Mouse (Mus musculus): ENCODE data around the gene Gm20388.

Gm20388 gene

DNA sequence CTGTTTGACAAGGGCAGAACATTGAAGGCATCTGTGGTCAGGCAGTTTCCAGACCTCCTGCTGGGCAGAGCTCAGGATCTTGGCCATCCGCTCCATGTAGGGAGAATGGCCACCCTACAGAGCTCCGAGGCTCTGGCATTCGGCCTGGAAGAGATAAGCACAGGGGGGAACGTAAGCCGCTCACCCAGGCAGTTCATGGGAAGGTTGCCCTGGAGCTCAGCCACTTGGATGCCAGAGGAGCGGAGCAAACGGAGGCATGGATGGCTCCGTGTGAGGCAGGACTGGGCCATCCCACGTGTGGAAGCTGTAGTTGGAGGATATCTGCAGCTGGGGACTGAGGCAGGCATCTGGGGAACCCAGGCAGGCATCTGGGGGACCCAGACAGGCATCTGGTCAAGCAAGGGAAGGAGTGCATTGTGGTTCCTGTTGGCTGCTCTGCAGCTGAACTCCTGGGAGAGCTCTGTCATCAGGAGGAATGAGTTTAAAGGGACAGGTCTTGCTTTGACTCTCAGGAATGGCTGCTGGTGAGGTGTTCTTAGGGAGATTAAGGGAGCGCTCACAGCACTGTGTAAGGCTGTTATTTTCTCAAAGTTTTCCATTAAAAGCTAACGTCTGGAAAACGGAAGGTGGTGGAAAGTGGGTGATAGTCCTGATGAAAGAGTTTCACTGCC lies 4406.0 kb downstream of the Gm20388 start:
- DNase-seq = no peak

DNA sequence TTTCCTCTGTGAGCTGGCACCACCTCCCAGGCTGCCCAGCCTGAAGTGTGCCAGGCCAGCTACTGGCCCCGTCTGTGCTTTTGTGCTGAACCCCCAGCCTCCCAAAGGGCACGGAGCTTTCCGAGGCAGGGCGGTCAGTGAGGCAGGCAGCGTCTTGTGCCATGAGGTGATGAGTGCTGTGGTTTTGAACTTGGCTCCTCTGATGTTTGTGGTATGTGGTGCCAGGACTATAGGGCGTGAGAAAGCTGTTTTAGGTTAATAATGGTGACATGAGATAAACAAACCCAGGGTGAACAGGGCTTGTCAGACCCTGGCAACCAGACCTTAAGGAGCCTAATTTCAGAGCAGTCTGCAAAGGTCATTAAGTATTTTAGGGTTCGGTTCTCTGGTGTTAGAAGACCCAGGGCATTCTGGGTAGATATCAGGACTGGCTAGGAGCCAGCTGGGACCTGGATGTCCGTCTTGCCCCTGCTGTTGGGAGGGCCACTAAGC lies 4406.6 kb downstream of the Gm20388 start:
- DNase-seq = no peak

DNA sequence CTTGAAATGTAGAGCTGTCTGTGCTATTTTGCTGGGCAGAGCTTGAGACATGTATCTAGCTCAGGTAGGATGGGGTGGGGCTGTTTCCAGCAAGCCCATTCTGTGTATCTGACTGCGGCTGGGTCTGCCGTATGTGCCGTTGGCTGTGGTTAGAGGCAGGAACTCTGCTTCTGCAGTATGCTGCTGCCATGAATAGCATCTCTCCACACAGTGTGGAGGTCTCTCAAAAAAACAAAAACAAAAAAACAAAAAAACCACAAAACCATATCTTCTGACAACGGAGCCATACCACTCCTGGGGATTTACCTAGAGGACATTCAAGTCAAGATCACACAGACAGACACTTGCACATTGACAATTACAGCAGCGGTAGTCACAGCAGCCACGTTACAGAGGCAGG lies 4407.2 kb downstream of the Gm20388 start:
- no peak for DNase-seq

DNA sequence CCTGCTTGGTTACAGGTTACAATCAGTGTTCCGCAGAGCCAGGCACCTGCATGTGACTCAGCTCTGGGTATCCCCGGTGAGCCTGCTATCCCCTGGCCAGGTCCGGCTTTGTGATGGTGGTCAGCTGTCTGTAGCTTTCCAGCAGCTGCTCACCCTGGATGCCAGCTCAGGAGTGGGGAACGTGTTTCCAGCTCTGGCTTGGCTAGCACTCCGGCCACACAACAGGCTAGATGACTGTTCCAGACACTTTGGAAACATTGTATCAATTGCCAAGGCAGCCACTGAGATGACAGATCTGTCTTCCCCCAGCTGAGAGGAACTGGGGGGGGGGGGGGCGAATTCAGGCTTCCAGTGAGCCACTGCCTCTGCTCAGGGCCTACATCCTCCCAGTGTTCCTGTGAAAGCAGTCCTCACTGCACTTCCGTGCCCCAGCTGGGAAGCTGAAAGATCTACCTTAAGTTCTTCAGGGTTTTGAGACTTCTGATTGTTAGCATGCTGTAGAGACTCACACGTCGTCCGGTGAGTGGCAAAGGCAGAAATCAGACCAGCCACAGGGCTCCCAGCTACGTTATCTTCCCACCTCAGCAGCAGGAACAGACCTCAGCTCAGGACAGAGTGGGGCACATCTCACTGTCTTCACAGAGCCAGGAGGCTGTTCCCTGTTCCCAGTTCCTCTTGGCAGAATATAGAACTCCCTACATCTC lies 4408.1 kb downstream of the Gm20388 start:
- no peak for DNase-seq

DNA sequence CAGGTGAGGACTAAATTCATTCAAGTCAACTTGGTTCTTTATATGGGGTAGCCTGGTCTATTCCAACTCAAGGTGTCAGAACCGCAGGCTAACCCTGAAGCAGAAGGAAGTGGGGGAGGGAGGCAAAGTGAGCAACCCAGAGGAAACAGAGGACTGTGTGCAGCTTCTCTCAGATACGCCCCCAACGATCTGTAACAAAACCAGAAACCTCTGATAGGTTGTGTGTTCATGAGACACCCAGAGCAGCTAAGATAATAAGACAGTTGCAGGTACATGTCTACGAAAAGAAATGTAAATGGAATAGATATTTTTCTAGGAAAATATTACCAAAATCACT lies 4408.6 kb downstream of the Gm20388 start:
- DNase-seq = no peak

DNA sequence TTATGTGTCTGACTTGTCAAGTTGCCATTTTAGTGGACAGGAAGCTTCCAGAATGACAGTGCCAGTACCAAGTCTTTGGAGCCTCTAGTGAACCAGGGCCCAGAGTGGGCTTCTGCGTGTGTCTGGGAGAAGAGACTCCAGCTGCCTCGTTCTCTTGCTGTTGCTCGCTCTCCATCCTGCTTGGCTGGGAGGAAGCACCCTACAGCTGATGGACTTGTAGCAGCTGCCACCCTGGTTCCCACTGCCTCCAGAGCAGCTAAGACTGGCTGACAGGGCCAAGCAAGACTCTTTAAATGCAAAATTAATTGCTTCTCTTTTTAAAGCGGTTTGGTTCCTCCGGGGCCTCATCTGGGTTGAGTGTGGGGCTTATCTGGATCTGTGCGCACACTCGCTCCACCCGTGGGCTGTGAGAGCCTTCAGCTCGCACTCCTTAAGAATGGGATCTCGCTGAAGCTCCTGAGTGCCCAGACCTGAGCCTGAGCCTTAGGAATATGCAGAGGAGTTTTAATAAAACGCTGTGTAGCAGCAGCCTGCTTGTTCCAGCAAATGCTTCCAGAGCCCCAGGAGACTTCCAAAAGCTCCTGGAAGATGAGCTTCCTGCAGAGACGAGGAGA lies 4410.7 kb downstream of the Gm20388 start:
- no peak for DNase-seq

DNA sequence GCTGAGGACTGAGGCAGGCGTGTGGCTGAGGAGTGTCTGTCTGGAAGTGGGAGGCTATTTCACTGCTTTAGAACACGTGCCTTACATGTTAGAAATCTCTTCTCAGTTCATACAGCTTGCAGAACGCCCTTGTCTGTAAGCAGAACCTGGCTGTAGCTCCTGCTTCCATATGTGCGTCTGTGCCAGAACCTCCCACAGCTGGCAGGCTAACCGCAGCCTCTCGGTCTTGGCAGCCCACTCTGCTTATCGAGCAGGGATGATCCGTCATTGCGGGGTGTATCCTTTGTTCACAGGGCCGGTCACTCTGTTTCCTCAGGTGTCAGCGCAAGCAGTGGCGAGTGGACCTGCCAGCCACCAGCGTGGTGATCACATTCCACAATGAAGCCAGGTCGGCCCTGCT lies 4412.7 kb downstream of the Gm20388 start:
- no peak for DNase-seq

DNA sequence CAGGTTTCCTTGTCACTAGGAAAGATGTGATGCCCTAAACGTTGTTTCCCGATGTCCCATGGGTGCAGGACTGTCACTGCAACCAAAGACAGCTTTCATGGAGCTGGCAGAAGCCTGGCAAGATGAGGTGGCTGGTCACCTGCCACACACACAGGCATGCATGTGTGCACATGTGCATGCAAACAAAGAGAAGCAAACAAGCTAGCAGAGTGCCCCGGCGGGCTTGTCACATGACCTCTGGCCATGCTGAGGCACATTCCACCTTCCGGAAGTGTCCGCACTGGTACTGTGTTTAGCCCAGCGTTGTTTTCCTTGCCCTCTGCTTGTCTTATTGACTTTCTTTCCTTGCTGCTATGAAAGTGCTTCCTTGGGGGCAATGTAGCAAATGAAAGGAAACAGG lies 4417.6 kb downstream of the Gm20388 start:
- DNase-seq = no peak

DNA sequence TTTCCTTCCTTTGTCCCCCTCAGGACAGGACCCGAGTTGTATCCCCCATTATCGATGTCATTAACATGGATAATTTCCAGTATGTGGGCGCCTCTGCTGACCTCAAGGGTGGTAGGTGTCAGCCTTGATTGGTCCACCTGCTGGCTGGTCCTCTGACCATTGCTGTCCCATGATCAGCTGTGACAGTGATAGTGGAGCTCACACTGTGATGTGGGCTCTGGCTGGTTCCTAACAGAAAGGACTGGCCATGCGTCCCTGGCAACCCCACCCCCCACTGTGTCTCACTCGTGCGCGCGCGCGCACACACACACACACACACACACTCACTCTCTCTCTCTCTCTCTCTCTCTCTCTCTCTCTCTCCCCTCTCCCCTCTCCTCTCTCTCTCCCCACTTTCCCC lies 4419.0 kb downstream of the Gm20388 start:
- DNase-seq = no peak

DNA sequence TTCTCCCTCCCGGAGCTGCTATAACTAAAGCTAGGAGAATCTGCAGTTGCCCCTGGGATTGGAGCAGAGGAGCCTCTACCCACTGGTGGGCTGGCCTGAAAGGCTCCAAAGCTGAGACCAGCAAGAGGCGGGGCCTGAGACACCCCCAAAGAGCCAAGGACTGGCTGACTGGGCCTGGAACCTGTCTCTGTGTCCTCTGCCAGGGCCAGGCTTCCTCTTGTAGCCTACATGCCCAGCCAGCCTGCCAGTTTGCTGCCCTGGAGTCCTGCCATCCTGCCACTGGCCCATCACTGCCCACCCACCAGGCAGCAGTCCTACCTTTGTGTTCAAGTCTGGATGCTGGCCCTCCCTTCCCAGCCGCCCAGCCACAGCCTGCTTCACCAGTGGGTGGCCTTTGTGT lies 4419.8 kb downstream of the Gm20388 start:
- no peak for DNase-seq

DNA sequence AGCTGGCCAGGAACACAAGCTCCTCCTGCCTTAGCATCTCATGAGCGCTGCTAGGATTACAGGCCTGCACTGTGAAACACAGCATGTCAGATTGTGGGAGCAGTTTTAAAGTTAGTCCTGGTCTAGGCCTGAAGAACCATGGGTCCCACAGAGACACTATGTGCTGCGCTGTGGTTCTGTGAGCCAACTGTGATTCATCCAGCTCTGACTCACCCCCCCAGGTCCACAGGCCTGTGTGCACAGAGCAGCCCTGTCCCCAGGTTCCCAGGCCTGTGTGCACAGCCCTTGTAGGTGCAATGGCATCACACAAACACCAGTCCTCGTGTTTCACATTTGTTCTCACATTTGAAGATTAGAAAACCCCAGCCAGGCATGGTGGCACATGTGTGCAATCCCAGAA lies 4420.5 kb downstream of the Gm20388 start:
- DNase-seq = no peak

DNA sequence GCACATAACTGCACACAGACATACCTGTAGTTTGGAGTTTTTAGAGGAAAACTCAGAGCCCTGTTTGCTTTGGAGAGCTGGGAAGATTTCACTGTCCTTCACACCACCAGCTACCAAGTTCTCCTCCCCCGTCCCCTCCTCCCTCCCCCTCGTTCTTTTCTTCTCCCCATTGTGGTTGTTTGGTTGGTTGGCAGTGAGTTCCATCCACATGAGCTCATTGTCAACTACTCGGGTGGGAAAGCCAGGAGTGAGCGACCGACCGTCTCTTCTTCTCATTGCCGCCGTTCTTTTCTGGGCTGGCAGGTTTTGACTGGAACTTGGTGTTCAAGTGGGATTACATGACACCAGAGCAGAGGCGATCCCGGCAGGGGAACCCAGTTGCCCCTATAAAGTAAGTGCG lies 4421.1 kb downstream of the Gm20388 start:
- DNase-seq = no peak

DNA sequence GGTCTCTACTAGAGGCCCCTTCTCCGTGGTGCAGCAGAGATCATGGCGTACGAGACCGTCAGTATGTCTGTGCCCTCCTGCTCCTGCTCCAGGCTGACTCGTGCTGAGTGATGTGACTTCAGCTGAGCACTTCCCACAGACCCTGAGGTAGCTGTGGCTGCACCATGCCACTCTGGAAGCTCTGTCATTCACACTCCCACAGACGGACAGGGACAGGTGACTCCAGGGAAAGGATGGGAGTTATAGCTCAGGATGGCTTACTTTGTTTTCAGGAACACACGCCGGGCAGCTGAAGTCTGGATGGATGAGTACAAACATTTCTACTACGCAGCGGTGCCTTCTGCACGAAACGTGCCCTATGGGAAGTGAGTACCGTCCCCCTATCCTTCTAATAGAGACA lies 4425.7 kb downstream of the Gm20388 start:
- DNase-seq = no peak

DNA sequence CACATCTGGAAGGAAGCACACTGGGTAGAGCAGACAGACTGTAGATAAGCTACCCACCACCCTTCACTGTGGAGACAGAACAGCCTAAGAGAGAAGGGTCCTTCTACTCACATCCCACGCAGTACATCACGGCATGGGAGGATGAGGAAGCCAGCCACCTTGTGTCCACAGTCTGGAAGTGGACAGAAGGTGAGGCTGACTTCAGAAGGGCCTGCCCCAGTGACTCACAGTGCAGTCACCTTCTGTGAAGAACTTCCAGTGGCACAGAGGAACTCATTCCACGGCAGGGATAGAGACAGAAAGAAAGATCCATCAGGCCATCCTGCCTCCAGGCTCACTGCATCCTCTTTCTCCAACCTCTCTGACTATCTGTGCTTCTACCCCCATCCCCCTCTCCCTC lies 4429.1 kb downstream of the Gm20388 start:
- no peak for DNase-seq

DNA sequence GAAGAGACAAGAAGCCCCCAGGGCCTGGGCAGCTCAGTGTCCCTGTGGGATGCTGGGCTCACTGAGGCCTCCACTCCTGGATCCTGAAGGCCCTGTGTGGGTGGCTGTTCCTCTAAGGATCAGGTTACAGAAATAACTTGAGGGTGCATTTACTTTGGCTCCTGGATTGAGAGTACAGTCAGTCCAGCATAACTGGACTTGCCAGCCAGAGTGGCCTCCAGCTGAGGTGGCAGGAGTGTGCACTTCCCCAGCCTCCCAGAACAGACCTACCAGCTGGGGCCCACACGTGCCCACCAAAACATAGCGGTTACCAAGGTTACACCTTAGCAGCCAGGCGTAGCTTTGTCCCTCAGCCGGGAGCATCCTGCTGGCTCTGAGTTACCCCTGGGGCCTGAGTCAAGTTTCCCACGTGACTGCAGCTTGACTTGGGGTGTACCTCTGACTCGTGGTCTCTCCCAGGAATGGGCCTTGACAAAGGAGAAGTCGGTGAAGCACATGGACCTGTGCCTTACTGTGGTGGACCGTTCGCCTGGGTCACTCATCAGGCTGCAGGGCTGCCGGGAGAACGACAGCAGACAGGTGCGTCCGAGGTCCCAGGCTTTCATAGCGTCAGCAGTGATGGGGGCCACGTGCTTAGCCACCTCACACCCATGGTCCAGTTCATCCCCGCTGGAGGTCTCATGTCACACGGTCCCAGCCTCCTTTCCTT lies 4429.9 kb downstream of the Gm20388 start:
- DNase-seq = no peak

DNA sequence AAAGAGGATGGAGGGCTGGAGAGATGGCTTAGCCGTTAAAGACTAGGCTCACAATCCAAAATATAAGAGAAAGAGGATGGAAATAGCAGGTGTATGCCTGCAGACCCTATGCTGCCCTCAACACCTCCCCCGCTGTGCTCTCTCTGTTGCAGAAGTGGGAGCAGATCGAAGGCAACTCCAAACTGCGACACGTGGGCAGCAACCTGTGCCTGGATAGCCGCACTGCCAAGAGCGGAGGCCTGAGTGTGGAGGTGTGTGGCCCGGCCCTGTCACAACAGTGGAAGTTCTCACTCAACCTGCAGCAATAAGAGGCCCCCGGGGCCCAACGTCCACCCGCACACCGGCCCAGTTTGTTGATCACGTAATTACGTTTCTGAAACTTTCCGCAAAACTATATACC lies 4432.5 kb downstream of the Gm20388 start:
- no peak for DNase-seq

DNA sequence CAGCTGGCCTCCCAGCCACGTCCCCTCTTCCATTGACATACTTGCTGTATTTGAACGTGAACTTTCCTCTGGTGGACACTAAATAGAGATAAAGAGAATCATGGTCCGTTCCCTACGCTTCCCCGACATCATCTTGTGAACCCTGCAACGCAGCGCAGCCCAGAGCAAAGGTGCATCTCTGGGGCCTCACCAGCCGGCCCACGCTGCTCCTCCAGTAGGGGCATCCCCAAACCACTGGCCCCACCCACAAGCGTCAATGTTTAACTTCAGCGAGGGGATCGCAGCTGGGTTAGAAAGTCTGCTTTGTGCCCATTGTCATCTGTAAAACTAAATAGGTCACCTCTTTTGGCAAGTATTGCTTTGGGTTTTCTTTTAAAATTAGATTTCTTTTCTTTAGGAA lies 4433.4 kb downstream of the Gm20388 start:
- no peak for DNase-seq

DNA sequence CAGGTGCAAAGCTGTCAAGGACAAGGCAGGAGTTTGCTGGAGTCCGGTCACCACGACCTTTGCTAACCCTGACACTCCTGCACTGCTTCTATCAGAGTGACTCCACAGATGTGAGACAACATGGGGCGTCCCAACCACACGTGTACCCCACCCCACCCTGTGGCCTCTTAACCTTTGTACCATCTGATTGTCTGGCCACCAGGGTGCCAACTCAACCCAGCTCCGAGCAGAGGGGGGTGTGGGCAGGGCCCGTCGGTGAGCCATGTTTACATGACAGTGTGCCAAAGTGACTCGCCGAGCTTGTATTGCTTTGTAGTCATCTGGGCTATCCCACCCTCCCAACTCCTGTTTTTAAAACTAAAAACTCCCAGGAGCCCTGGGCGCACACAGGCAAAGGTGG lies 4434.5 kb downstream of the Gm20388 start:
- no peak for DNase-seq

DNA sequence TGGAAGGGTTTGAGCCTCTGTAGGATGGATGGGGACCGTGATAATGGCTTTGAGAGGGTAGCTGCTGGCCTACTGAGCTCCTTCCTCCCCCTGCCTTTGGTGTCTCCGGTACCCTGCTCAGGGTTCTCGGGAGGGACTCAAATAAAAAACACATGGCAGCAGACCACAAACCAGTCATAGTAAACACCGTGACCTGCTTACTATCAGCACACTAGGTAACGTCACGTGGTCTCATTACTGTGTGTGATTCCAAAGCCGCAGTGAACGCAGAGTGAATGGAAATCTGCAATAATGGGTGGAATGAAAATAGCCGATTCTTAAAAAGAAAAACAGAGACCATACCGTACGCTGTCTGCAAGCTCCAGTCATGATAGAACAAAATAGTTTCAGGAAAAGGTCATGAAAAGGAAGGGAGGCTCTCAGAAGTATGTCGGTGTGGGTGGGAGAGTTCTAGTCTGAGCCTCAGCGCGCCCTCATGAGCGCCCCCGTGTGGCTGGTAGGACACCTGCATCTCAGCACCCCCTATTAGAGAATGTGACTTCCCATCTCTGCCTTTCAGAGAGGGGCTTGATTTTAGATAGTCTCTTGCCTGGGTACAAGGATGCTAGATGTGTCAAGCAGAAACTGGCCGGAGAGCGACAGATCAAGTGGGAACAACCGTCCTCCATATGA lies 4436.3 kb downstream of the Gm20388 start:
- DNase-seq = peak; percentile 72 to 74

DNA sequence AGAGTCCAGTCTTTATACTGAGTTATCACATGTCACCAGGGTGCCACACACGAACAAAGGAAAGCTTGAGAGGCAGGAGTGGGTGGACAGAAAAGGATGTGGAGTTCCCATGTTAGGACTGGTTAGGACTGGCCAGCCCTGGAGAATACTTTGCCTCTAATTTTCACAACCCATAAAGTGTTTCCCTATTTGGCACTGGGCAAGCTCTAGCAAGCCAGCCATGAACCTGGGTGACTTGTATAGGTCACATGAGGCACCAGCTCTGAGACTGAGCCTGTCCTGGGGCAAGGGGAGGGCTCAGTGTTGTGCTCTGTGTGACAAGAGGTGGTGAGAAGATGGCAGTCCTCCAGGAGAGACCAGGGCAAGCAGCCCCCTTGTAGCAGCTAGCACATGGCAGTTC lies 4437.4 kb downstream of the Gm20388 start:
- DNase-seq = no peak

DNA sequence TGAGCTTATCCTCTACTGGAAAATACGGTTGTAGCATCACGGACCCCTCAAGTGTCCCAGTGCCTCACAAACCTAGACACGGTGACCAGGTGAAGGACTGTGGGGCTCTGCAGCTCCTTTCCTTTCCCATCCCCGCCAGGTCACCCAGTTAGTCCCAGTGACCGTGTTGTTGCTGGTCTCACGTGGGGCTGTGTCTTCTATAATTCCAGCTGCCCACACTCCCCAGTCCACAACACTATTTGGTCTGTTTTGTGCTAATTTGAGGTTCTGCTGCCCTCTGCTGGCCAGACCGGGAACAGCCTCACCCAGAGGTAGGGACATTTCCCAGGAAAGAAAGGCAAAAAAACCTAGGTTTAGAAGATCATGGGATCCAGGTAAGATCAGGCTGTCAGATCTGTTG lies 4439.0 kb downstream of the Gm20388 start:
- peak; percentile 82 to 84 for DNase-seq

DNA sequence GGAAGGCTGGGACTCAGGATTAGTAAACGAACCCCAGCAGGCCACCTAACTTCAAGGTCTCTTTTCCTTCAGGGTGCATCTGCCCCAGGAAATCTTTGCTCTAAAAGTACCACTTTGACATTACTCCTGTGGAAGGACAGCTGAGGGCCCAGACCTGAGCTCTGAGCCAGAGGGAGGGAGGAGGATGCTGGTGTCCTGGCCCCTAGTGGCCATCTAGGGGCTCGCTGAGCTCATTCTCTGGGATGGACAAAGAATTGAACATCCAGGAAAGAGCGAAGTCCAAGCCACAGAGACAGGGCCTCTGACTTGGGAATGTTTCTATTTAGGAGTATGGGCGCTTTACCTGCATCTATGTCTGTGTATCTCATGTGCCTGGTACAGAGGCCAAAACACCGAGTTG lies 4441.0 kb downstream of the Gm20388 start:
- DNase-seq = no peak

DNA sequence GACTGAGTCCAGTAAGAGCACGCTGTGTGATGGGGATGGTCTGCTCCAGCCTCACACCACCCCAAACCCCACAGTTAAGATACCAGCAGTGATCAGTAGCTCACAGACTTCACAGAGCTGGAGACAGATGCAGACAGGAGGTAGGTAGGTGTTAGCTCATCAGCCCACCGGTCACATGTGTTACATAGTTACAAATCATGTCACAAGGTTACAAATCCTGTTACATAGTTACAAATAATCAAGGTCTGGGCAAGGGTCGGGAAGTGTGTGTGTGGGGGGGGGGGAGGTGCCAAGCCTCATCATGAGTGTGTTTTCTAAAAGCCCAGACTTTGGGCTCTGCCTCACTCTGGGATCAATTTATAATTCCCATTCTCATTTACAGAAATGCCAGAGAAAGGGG lies 4450.3 kb downstream of the Gm20388 start:
- DNase-seq = no peak

Data from B cell, adult 2 months (primary cell).